Mouse (Mus musculus) kidney, adult 2 months (tissue): ENCODE data around the gene Olfr281.

Source experiments
- CTCF ChIP-seq: fragments of 200-500 bp; conservative IDR thresholded peaks from 2 replicates; pipeline ENCODE4 v1.5.1; 2011; ENCODE audit warnings: low read depth, mild to moderate bottlenecking, control low read depth, low read length, moderate library complexity, mixed read lengths; ENCODE audit not compliant: insufficient read depth, insufficient read length
- POLR2A ChIP-seq: fragments of 200-500 bp; IDR thresholded peaks from one replicate; pipeline ENCODE4 v1.6.1; 2011; ENCODE audit warnings: low read depth, low read length, control low read depth

- no peak for TF ChIP-seq CTCF
- no peak for TF ChIP-seq POLR2A
These were observed 28.1 kb upstream of the Olfr281 start for GRCm38 (mm10) chr15:98424326-98424725.
